Mouse (Mus musculus) stomach, embryonic 14.5 days (tissue): ENCODE measurements around the gene Ablim1. TPM values are rescaled to one million over a fixed set of nuclear protein-coding genes. Genes with fewer than 3 reads are reported as not detected.

Experiments
- ATAC-seq: fragments of 200-750 bp; cut with Nextera tagmentation; 2 replicates; pipeline ENCODE4 v1.8.0; 2017; ENCODE audit warnings: low read depth, moderate TSS enrichment; ENCODE audit not compliant: insufficient number of reproducible peaks, insufficient read depth, low FRiP score
- H3K27ac ChIP-seq: fragments of 300-500 bp; sonication (generic); 2 replicates; pipeline ENCODE4 v1.5.1; 2014; ENCODE audit warnings: mild to moderate bottlenecking, low read length, moderate library complexity, mixed read lengths
- H3K27me3 ChIP-seq: fragments of 300-500 bp; sonication (generic); 2 replicates; pipeline ENCODE4 v1.6.1; 2014; ENCODE audit warnings: low read length, control low read depth, mixed read lengths; ENCODE audit not compliant: control insufficient read depth, insufficient read depth
- H3K36me3 ChIP-seq: fragments of 300-500 bp; sonication (generic); 2 replicates; pipeline ENCODE4 v1.6.1; 2014; ENCODE audit warnings: mild to moderate bottlenecking, control low read depth, low read length, moderate library complexity, mixed read lengths; ENCODE audit not compliant: control insufficient read depth, insufficient read depth
- H3K4me1 ChIP-seq: fragments of 300-500 bp; sonication (generic); 2 replicates; pipeline ENCODE4 v1.6.1; 2014; ENCODE audit warnings: low read length, control low read depth, mixed read lengths; ENCODE audit not compliant: control insufficient read depth, insufficient read depth
- H3K4me2 ChIP-seq: fragments of 300-500 bp; sonication (generic); replicated peaks from 2 replicates; pipeline ENCODE4 v1.6.1; 2014; ENCODE audit warnings: low read depth, low read length, control low read depth
- H3K4me3 ChIP-seq: fragments of 300-500 bp; sonication (generic); 2 replicates; pipeline ENCODE4 v1.5.1; 2014; ENCODE audit warnings: low read depth, low read length, control low read depth
- H3K9ac ChIP-seq: fragments of 300-500 bp; sonication (generic); replicated peaks from 2 replicates; pipeline ENCODE4 v1.6.1; 2014; ENCODE audit warnings: low read depth, mild to moderate bottlenecking, control low read depth, low read length, moderate library complexity, mixed read lengths
- H3K9me3 ChIP-seq: fragments of 300-500 bp; sonication (generic); 2 replicates; pipeline ENCODE4 v1.6.1; 2016; ENCODE audit warnings: low read depth, low read length, control low read depth; ENCODE audit not compliant: control insufficient read depth
- WGBS: fragments of 180-500 bp; shearing (Covaris S2); extraction: QIAGEN DNeasy Blood & Tissue Kit; methylation state at CpG from one replicate; pipeline ENCODE4 v1.1.7; 2014; 5-methylcytosine and 5-hydroxymethylcytosine counted together
- polyA plus RNA-seq: library from polyadenylated mRNA; unstranded; fragments of >200 nt; fragmentation: Nextera tagmentation; extraction: Ambion mirVana; gene quantifications from 2 replicates; pipeline ENCODE4 v1.2.1, GENCODE M21; 2014

Ablim1 gene
- polyA plus RNA-seq, 1 experiment from 2014 or later = 36.9 TPM

- Histone ChIP-seq H3K9me3 (no peaks in the 10 kb centered on the region), H3K36me3 (no peaks in the 10 kb centered on the region), H3K4me2 (no peak overlapping the region), H3K4me1 (peaks cover 24% of the 10 kb centered on the region), H3K9ac (0 out of 2 replicates have a peak overlapping the region, but pooled peaks have one; percentile 14), H3K27me3 (no peaks in the 10 kb centered on the region), H3K27ac (peak overlapping the region; percentile 69; the same call in 1 of the 2 replicates), H3K4me3 (no peak overlapping the region)
- 42% methylated on average over 4 of the region's 4 CpGs for WGBS
- peak; percentile 33; the same call in 1 of the 2 replicates for ATAC-seq
These were observed 211.3 kb downstream of the Ablim1 start for GRCm38 (mm10) chr19:57103360-57103958.

- H3K36me3 ChIP-seq = no peaks in the 10 kb centered on the region
- no peak overlapping the region for H3K9ac ChIP-seq
- no peaks in the 10 kb centered on the region for H3K27me3 ChIP-seq
- no peaks in the 10 kb centered on the region for H3K9me3 ChIP-seq
- 79% methylated on average over 7 of the region's 7 CpGs for WGBS
- peaks cover 32% of the 10 kb centered on the region for H3K4me1 ChIP-seq
- H3K4me2 ChIP-seq = no peak overlapping the region
- no peak overlapping the region for H3K4me3 ChIP-seq
- H3K27ac ChIP-seq = no peak overlapping the region
- ATAC-seq = no peak
These were observed 212.7 kb downstream of the Ablim1 start for GRCm38 (mm10) chr19:57101986-57102385.

GRCm38 (mm10) chr19:57100753-57101446 lies 213.8 kb downstream of the Ablim1 start:
- no peak for ATAC-seq

GRCm38 (mm10) chr19:57099986-57100385 lies 214.7 kb downstream of the Ablim1 start:
- H3K4me2 ChIP-seq = no peak overlapping the region
- H3K27me3 ChIP-seq = no peaks in the 10 kb centered on the region
- H3K36me3 ChIP-seq = no peaks in the 10 kb centered on the region
- peaks cover 32% of the 10 kb centered on the region for H3K4me1 ChIP-seq
- no peak overlapping the region for H3K9ac ChIP-seq
- ATAC-seq = no peak
- WGBS = 88% methylated on average over 9 of the region's 9 CpGs
- H3K9me3 ChIP-seq = no peaks in the 10 kb centered on the region
- H3K27ac ChIP-seq = no peak overlapping the region
- no peak overlapping the region for H3K4me3 ChIP-seq

More at GRCm38 (mm10) chr19:57100753-57101446, 213.8 kb downstream of the Ablim1 start:
- H3K9ac ChIP-seq = no peak overlapping the region
- no peaks in the 10 kb centered on the region for H3K36me3 ChIP-seq
- 95% methylated on average over 11 of the region's 11 CpGs for WGBS
- no peaks in the 10 kb centered on the region for H3K27me3 ChIP-seq
- no peaks in the 10 kb centered on the region for H3K9me3 ChIP-seq
- H3K4me1 ChIP-seq = peaks cover 32% of the 10 kb centered on the region
- no peak overlapping the region for H3K4me2 ChIP-seq
- H3K27ac ChIP-seq = no peak overlapping the region
- no peak overlapping the region for H3K4me3 ChIP-seq

GRCm38 (mm10) chr19:57099094-57099357 lies 215.7 kb downstream of the Ablim1 start:
- Histone ChIP-seq H3K4me2 (no peak overlapping the region), H3K9ac (no peak overlapping the region), H3K4me3 (no peak overlapping the region), H3K4me1 (peaks cover 27% of the 10 kb centered on the region), H3K9me3 (no peaks in the 10 kb centered on the region), H3K27ac (peak overlapping the region; percentile 56; the same call in 1 of the 2 replicates), H3K36me3 (no peaks in the 10 kb centered on the region), H3K27me3 (no peaks in the 10 kb centered on the region)
- no peak for ATAC-seq
- 85% methylated on average over 4 of the region's 4 CpGs for WGBS

- ATAC-seq = 0 out of 2 replicates have a peak, but pooled peaks have one; percentile 28
- no peak overlapping the region for H3K4me3 ChIP-seq
- H3K27me3 ChIP-seq = no peaks in the 10 kb centered on the region
- no peaks in the 10 kb centered on the region for H3K9me3 ChIP-seq
- H3K4me1 ChIP-seq = peaks cover 21% of the 10 kb centered on the region
- no peaks in the 10 kb centered on the region for H3K36me3 ChIP-seq
- H3K4me2 ChIP-seq = no peak overlapping the region
- peak overlapping the region; percentile 56; the same call in 1 of the 2 replicates for H3K27ac ChIP-seq
- H3K9ac ChIP-seq = no peak overlapping the region
- WGBS = 51% methylated on average over 14 of the region's 14 CpGs
These were observed 216.3 kb downstream of the Ablim1 start for GRCm38 (mm10) chr19:57098241-57099093.

- H3K27ac ChIP-seq = no peak overlapping the region
- no peak overlapping the region for H3K4me3 ChIP-seq
- no peak overlapping the region for H3K4me2 ChIP-seq
- H3K9ac ChIP-seq = no peak overlapping the region
- 84% methylated on average over 7 of the region's 7 CpGs for WGBS
- H3K36me3 ChIP-seq = no peaks in the 10 kb centered on the region
- no peak for ATAC-seq
- H3K9me3 ChIP-seq = no peaks in the 10 kb centered on the region
- H3K4me1 ChIP-seq = peaks cover 15% of the 10 kb centered on the region
- no peaks in the 10 kb centered on the region for H3K27me3 ChIP-seq
These were observed 219.4 kb downstream of the Ablim1 start for GRCm38 (mm10) chr19:57095340-57095739.

GRCm38 (mm10) chr19:57093698-57094004 lies 221.1 kb downstream of the Ablim1 start:
- Histone ChIP-seq H3K27me3 (no peaks in the 10 kb centered on the region), H3K27ac (no peak overlapping the region), H3K4me2 (no peak overlapping the region), H3K9me3 (no peaks in the 10 kb centered on the region), H3K4me3 (no peak overlapping the region), H3K4me1 (peaks cover 10% of the 10 kb centered on the region), H3K9ac (no peak overlapping the region), H3K36me3 (no peaks in the 10 kb centered on the region)
- 76% methylated on average over 3 of the region's 3 CpGs for WGBS
- no peak for ATAC-seq
